Mouse (Mus musculus) olfactory bulb, adult 2 months (tissue): ENCODE results near the gene Lcn12. TPM values are rescaled to one million over a fixed set of nuclear protein-coding genes. Genes with fewer than 3 reads are reported as not detected.

Source experiments
- H3K27ac ChIP-seq: fragments of 200-500 bp; 2 replicates; pipeline ENCODE4 v1.5.1; 2012; ENCODE audit warnings: low read depth, low read length; ENCODE audit not compliant: insufficient read depth
- H3K4me1 ChIP-seq: fragments of 200-500 bp; 2 replicates; pipeline ENCODE4 v1.6.1; 2012; ENCODE audit warnings: low read length; ENCODE audit not compliant: control insufficient read depth, insufficient read depth
- H3K4me3 ChIP-seq: fragments of 200-500 bp; 2 replicates; pipeline ENCODE4 v1.5.1; 2012; ENCODE audit warnings: mild to moderate bottlenecking, low read depth, low read length, moderate library complexity; ENCODE audit not compliant: insufficient read depth
- CTCF ChIP-seq: fragments of 200-500 bp; IDR thresholded peaks from 2 replicates; pipeline ENCODE4 v1.5.1; 2012; ENCODE audit warnings: low read depth, mild to moderate bottlenecking, low read length, moderate library complexity; ENCODE audit not compliant: insufficient read depth
- POLR2A ChIP-seq: fragments of 200-500 bp; IDR thresholded peaks from 2 replicates; pipeline ENCODE4 v1.6.1; 2012; ENCODE audit warnings: mild to moderate bottlenecking, low read depth, low read length, moderate library complexity; ENCODE audit not compliant: insufficient read depth
- WGBS: fragments of 180-500 bp; shearing (Covaris S2); methylation state at CpG from one replicate; pipeline ENCODE4 v1.1.7; 2018; 5-methylcytosine and 5-hydroxymethylcytosine counted together
- polyA plus RNA-seq: library from polyadenylated mRNA; stranded (reverse); fragments of >200 nt; gene quantifications from 2 replicates; pipeline ENCODE4 v1.2.4, GENCODE M21; 2012; ENCODE audit warnings: low replicate concordance; ENCODE audit not compliant: missing spikeins, insufficient read depth, insufficient read length

Gene Lcn12
- polyA plus RNA-seq, 1 experiment = not detected

GRCm38 (mm10) chr2:25465816-25466635, 27.7 kb downstream of the Lcn12 start:
- Histone ChIP-seq H3K27ac (no peak overlapping the region), H3K4me3 (no peak overlapping the region), H3K4me1 (peaks cover 24% of the 10 kb centered on the region)
- WGBS = 56% methylated on average over 10 of the region's 10 CpGs
- no peak for TF ChIP-seq POLR2A
- no peak for TF ChIP-seq CTCF

DNA sequence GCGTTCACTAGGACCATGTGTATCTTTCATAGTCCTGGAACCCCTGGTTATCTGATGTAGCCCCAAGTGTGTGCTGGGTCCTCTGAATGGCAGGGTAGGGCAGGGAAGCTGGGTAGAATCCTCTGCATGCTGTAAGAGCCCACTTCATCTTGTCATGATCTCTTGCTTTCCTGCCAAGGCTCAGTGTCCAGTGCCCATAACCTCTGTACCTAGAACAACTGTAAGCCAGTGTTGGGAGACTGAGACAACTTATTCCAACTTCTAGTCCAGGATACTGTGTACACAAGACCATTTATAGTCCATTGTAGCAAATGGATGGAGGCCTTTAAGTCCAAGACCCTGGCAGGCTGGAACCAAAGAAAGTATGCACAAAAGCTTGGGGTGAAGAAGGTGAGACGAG, 28.5 kb downstream of the Lcn12 start:
- TF ChIP-seq POLR2A (no peak), CTCF (no peak)
- WGBS = 95% methylated on average over 2 of the region's 2 CpGs
- H3K4me3 ChIP-seq = no peak overlapping the region
- peaks cover 27% of the 10 kb centered on the region for H3K4me1 ChIP-seq
- no peak overlapping the region for H3K27ac ChIP-seq

- no peak for TF ChIP-seq CTCF
- no peak for TF ChIP-seq POLR2A
- H3K27ac ChIP-seq = no peak overlapping the region
- no peak overlapping the region for H3K4me3 ChIP-seq
- WGBS = 93% methylated on average over 3 of the region's 3 CpGs
- H3K4me1 ChIP-seq = peaks cover 23% of the 10 kb centered on the region
These were observed 30.1 kb downstream of the Lcn12 start for GRCm38 (mm10) chr2:25463630-25464029.

GRCm38 (mm10) chr2:25461407-25461806, 32.3 kb downstream of the Lcn12 start:
- Histone ChIP-seq H3K4me3 (peak overlapping the region; percentile 86), H3K4me1 (peaks cover 21% of the 10 kb centered on the region), H3K27ac (peak overlapping the region; percentile 84)
- TF ChIP-seq POLR2A = no peak
- no peak for TF ChIP-seq CTCF
- WGBS = 9% methylated on average over 3 of the region's 3 CpGs

GRCm38 (mm10) chr2:25460551-25461309, 33.0 kb downstream of the Lcn12 start, which contains the start of gene Paxx:
Gene Paxx (minus strand): TSS chr2:25461094.
- Histone ChIP-seq H3K4me3 (peak within 1 kb of the TSS; percentile 86), H3K27ac (peak within 1 kb of the TSS; percentile 91), H3K4me1 (peaks cover 21% of the 10 kb centered on the region)
- peak; percentile 58; the same call in 1 of the 2 replicates for TF ChIP-seq POLR2A
- no peak for TF ChIP-seq CTCF
- WGBS = 1% methylated on average over 48 of the region's 48 CpGs

DNA sequence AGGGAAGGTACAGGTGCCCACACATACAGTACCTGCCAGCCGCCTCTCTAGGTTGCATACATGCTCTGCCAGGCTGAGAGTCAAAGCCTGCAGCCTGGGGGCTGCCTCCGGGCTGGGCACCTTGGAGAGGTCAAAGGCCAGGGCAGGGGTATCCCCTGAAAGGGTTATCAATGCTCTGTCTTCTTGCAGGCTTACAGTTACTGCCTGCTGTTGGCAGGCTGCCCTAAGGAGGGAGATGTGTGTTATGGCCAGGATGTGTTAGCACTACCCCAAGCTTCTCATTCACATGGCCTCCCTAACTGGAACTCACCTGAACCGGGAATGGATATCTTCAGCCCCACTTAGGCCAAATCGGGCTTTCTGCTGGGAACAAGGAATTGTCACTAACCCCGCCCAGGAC, 33.6 kb downstream of the Lcn12 start:
- peaks cover 21% of the 10 kb centered on the region for H3K4me1 ChIP-seq

DNA sequence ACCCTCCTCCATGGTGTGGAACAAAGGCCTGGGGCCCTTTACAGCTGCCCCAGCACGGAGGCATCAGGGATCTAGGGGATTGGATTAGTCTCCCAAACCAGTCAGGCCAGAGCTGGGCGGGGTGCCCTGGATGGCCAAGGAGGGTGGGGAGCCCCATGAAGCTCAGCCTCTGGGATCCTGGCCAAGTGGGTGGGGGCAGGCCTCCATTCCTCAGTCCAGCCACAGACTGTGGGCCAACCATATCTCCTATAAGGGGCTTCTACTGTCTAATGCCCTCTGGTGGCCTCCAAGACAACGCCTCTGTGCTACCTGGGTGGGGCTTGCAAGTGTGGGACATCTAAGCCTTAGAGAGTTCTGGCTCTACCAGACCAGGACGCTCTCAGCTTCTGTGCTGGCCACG, 34.8 kb downstream of the Lcn12 start:
- peaks cover 21% of the 10 kb centered on the region for H3K4me1 ChIP-seq
- WGBS = 75% methylated on average over 5 of the region's 5 CpGs
- no peak overlapping the region for H3K27ac ChIP-seq
- H3K4me3 ChIP-seq = no peak overlapping the region
- no peak for TF ChIP-seq CTCF
- no peak for TF ChIP-seq POLR2A

More for the DNA sequence above, 33.6 kb downstream of the Lcn12 start:
- peak overlapping the region; percentile 86 for H3K4me3 ChIP-seq
- TF ChIP-seq POLR2A = no peak
- no peak for TF ChIP-seq CTCF
- peak overlapping the region; percentile 91 for H3K27ac ChIP-seq
- WGBS = 21% methylated on average over 5 of the region's 5 CpGs

GRCm38 (mm10) chr2:25457022-25457896, 36.5 kb downstream of the Lcn12 start:
- no peak overlapping the region for H3K4me3 ChIP-seq
- TF ChIP-seq POLR2A = no peak
- TF ChIP-seq CTCF = no peak
- 83% methylated on average over 9 of the region's 9 CpGs for WGBS
- peaks cover 21% of the 10 kb centered on the region for H3K4me1 ChIP-seq
- H3K27ac ChIP-seq = no peak overlapping the region
